Mouse (Mus musculus) stomach, postnatal 0 days (tissue): ENCODE measurements around the gene Gdi2.
"Not testable (repeated sequence)": the region's sequence is repeated elsewhere in the genome, so short reads cannot be mapped to it uniquely, and the experiment has no call there.

ENCODE experiments used
- CTCF ChIP-seq: IDR thresholded peaks from 2 replicates; pipeline ENCODE4 v1.5.1; 2016; ENCODE audit warnings: antibody characterized with exemption, low read depth, mild to moderate bottlenecking, moderate library complexity
- EP300 ChIP-seq: optimal IDR thresholded peaks from 2 replicates; pipeline ENCODE3; 2016; ENCODE audit warnings: antibody characterized with exemption

DNA sequence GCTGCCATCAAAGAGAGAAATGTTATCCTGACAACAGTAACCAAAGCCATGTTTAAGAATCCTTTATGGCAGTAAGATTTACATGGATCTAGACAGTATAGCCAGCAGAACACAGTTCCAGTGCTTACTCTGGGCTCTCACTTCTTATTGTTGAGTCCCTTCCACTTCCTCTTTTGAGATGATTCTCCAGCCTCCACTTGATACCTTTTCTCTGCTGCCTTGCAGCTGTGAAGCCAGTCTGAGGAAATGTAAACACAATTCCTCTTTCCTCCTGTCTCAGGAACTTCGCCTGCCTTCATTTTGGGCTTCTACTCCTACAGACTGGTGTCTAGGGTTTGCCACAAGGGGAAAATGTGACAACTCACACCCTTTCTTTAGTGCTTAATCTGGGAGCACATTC lies 17.9 kb upstream of the Gdi2 start:
- not testable (repeated sequence) for TF ChIP-seq EP300, CTCF
